Mouse (Mus musculus): ENCODE measurements around the gene Tmem117.
A peak's percentile ranks its signal among the peaks of the same experiment; 100 is the strongest.

The Tmem117 gene

GRCm38 (mm10) chr15:95024401-95024800 is 395.4 kb downstream of the Tmem117 start:
- DNase-seq (ENCODE audit: low spot score in 2 of 2), result no peak

GRCm38 (mm10) chr15:95028862-95029486 is 399.9 kb downstream of the Tmem117 start:
- no peak for DNase-seq (ENCODE audit: low spot score in 2 of 2)

GRCm38 (mm10) chr15:95029487-95029875 is 400.4 kb downstream of the Tmem117 start:
- DNase-seq (ENCODE audit: low spot score in 2 of 2), result no peak

- no peak for DNase-seq (ENCODE audit: low spot score in 2 of 2)
Measured at GRCm38 (mm10) chr15:95042437-95042836, 413.4 kb downstream of the Tmem117 start.

GRCm38 (mm10) chr15:95044011-95044410 is 415.0 kb downstream of the Tmem117 start:
- DNase-seq (ENCODE audit: low spot score in 2 of 2), result peak in 1 of 2 experiments; percentile 15

GRCm38 (mm10) chr15:95047486-95047885 is 418.5 kb downstream of the Tmem117 start:
- DNase-seq (ENCODE audit: low spot score in 2 of 2), result no peak

GRCm38 (mm10) chr15:95049171-95049729 is 420.2 kb downstream of the Tmem117 start:
- no peak for DNase-seq (ENCODE audit: low spot score in 2 of 2)

- no peak for DNase-seq (ENCODE audit: low spot score in 2 of 2)
Measured at GRCm38 (mm10) chr15:95055081-95055650, 426.1 kb downstream of the Tmem117 start.

- no peak for DNase-seq (ENCODE audit: low spot score in 2 of 2)
Measured at GRCm38 (mm10) chr15:95068023-95068422, 439.0 kb downstream of the Tmem117 start.

- peak in 1 of 2 experiments; percentile 18 for DNase-seq (ENCODE audit: low spot score in 2 of 2)
Measured at GRCm38 (mm10) chr15:95068799-95069198, 439.8 kb downstream of the Tmem117 start.

- no peak for DNase-seq (ENCODE audit: low spot score in 2 of 2)
Measured at GRCm38 (mm10) chr15:95070881-95071280, 441.8 kb downstream of the Tmem117 start.

GRCm38 (mm10) chr15:95075356-95075755 is 446.3 kb downstream of the Tmem117 start:
- DNase-seq (ENCODE audit: low spot score in 2 of 2), result peak; percentile 28 to 39

GRCm38 (mm10) chr15:95081654-95082053 is 452.6 kb downstream of the Tmem117 start:
- DNase-seq (ENCODE audit: low spot score in 2 of 2), result no peak

- no peak for DNase-seq (ENCODE audit: low spot score in 2 of 2)
Measured at GRCm38 (mm10) chr15:95085962-95086361, 456.9 kb downstream of the Tmem117 start.

- DNase-seq (ENCODE audit: low spot score in 2 of 2), result no peak
Measured at GRCm38 (mm10) chr15:95100133-95100532, 471.1 kb downstream of the Tmem117 start.

GRCm38 (mm10) chr15:95101522-95101921 is 472.5 kb downstream of the Tmem117 start:
- no peak for DNase-seq (ENCODE audit: low spot score in 2 of 2)

- DNase-seq (ENCODE audit: low spot score in 2 of 2), result no peak
Measured at GRCm38 (mm10) chr15:95107246-95107809, 478.3 kb downstream of the Tmem117 start.

GRCm38 (mm10) chr15:95108626-95109025 is 479.6 kb downstream of the Tmem117 start:
- no peak for DNase-seq (ENCODE audit: low spot score in 2 of 2)

GRCm38 (mm10) chr15:95131401-95131800 is 502.4 kb downstream of the Tmem117 start:
- no peak for DNase-seq (ENCODE audit: low spot score in 2 of 2)

GRCm38 (mm10) chr15:95135926-95136609 is 507.0 kb downstream of the Tmem117 start:
- DNase-seq (ENCODE audit: low spot score in 2 of 2), result peak in 1 of 2 experiments; percentile 7

- DNase-seq (ENCODE audit: low spot score in 2 of 2), result peak in 1 of 2 experiments; percentile 15
Measured at GRCm38 (mm10) chr15:95137018-95137810, 508.2 kb downstream of the Tmem117 start.
